Mouse (Mus musculus) bone marrow macrophage, adult 2 months (primary cell): ENCODE data around the gene Tmem86a.

Source experiments
- CTCF ChIP-seq: IDR thresholded peaks from 2 replicates; pipeline ENCODE4 v1.5.1; 2012; ENCODE audit warnings: low read depth, mild to moderate bottlenecking, low read length, moderate library complexity
- POLR2A ChIP-seq: IDR thresholded peaks from 2 replicates; pipeline ENCODE4 v1.6.1; 2012; ENCODE audit warnings: mild to moderate bottlenecking, low read depth, low read length, borderline replicate concordance

- TF ChIP-seq CTCF (no peak), POLR2A (no peak)
Measured at GRCm38 (mm10) chr7:47022482-47022881, 27.9 kb upstream of the Tmem86a start.
